ENCODE assay signal across 8 mouse cellular contexts in genomic region chr1:77972301-77972717, GRCm38 (mm10).
DNase-seq lines count a peak whose midpoint lies in the region; ATAC-seq and TF ChIP-seq lines count a peak whose summit lies in the region.

No protein-coding gene starts in this region.

- no peaks in the 10 kb centered on the region; the same call in 1 of the 2 replicates for H3K4me1 ChIP-seq in midbrain, embryonic 10.5 days
- no peaks in the 10 kb centered on the region for H3K4me1 ChIP-seq in small intestine, adult 2 months (ENCODE audit: control insufficient read depth, insufficient read depth, insufficient read length, low read length)

- no peak overlapping the region for H3K27ac ChIP-seq in midbrain, embryonic 10.5 days (replicated peaks)
- no peak overlapping the region for H3K27ac ChIP-seq in small intestine, adult 2 months (ENCODE audit: insufficient read depth, low read depth, low read length)

- H3K4me3 ChIP-seq in midbrain, embryonic 10.5 days = peak overlapping the region; percentile 19; the same call in 1 of the 2 replicates
- H3K4me3 ChIP-seq in small intestine, adult 2 months (ENCODE audit: low read depth, low read length) = no peak overlapping the region

- H3K36me3 ChIP-seq in midbrain, embryonic 10.5 days = no peaks in the 10 kb centered on the region
- no peaks in the 10 kb centered on the region for H3K36me3 ChIP-seq in small intestine, adult 2 months (ENCODE audit: control insufficient read depth, insufficient read depth, low read length)

- intact Hi-C loops in heart, postnatal 10 days (cut with DNase I) = loop anchor here (2.0 kb wide), 1 partner anchor 30 kb away; no protein-coding TSS in a partner anchor

- TF ChIP-seq POLR2A in small intestine, adult 2 months (IDR thresholded peaks at IDR 0.05; ENCODE audit: low read depth, low read length) = no peak

- no peak for ATAC-seq in CD4-positive, CD25-positive, alpha-beta regulatory T cell, adult 4 months

- peaks cover 47% of the 10 kb centered on the region for H3K27me3 ChIP-seq in midbrain, embryonic 10.5 days (ENCODE audit: low read depth, poor library complexity, severe bottlenecking)
- H3K27me3 ChIP-seq in small intestine, adult 2 months (ENCODE audit: control insufficient read depth, insufficient read depth, low read length) = no peaks in the 10 kb centered on the region

- DNase-seq in CD4-positive, CD25-positive, alpha-beta regulatory T cell, adult 2 months (ENCODE audit: low read depth, low spot score) = peak; percentile 29
- peak; percentile 63 to 70 for DNase-seq in adrenal gland, adult 18-20 months (ENCODE audit: low spot score in 2 of 2)
- DNase-seq in embryo, embryonic 11 days = peak; percentile 81
- peak; percentile 24 to 63 for DNase-seq in heart, postnatal 10 days
- DNase-seq in layer of hippocampus, postnatal 10 days (ENCODE audit: low spot score in 2 of 2) = peak; percentile 74 to 79
- peak; percentile 59 for DNase-seq in midbrain, embryonic 10.5 days (ENCODE audit: low spot score)

- TF ChIP-seq CTCF in small intestine, adult 2 months (IDR thresholded peaks at IDR 0.05; ENCODE audit: extremely low read depth, insufficient read length, insufficient replicate concordance, low read depth, low read length) = peak; percentile 49; the same call in 1 of the 2 replicates

- no peaks in the 10 kb centered on the region for H3K9me3 ChIP-seq in midbrain, embryonic 10.5 days (replicated peaks)

- WGBS in midbrain, embryonic 10.5 days = 13% methylated on average over 9 of the region's 9 CpGs
- 15% methylated on average over 9 of the region's 9 CpGs for WGBS in small intestine, adult 2 months

Comparison
In these comparisons a context has a peak if more than half of its experiments do, and no peak if none do; other contexts are left out.
1. DNase-seq: peak in every context shown above with its lines; median percentile 81 in embryo, embryonic 11 days; 76 in layer of hippocampus, postnatal 10 days; 66 in adrenal gland, adult 18-20 months; 59 in midbrain, embryonic 10.5 days; 44 in heart, postnatal 10 days; 29 in CD4-positive, CD25-positive, alpha-beta regulatory T cell, adult 2 months.